Mouse (Mus musculus) ES-E14 (cell line): ENCODE data around the gene Fkbp3. TPM values are rescaled to one million over a fixed set of nuclear protein-coding genes. Genes with fewer than 3 reads are reported as not detected.

Experiments
- DNase-seq: peaks from one replicate; pipeline ENCODE4 v3.0.0-alpha.2; 2013; ENCODE audit warnings: low read depth, low spot score
- H3K27ac ChIP-seq: 2 replicates; pipeline ENCODE4 v1.5.1; 2012; ENCODE audit warnings: low read depth, mild to moderate bottlenecking, low read length, moderate library complexity, mixed read lengths; ENCODE audit not compliant: poor library complexity, insufficient read depth, severe bottlenecking
- H3K36me3 ChIP-seq: 2 replicates; pipeline ENCODE4 v1.6.1; 2012; ENCODE audit warnings: mild to moderate bottlenecking, low read length, moderate library complexity, mixed read lengths; ENCODE audit not compliant: control insufficient read depth, poor library complexity, insufficient read depth, severe bottlenecking
- H3K4me1 ChIP-seq, 2 experiments: fragments of 150-350 bp in 1 of 2; sonication (generic) in 1 of 2; 2 replicates each; pipeline ENCODE4 v1.6.1; 2012; ENCODE audit warnings: low read length in 2 of 2, mild to moderate bottlenecking in 1 of 2, mixed read lengths in 1 of 2; ENCODE audit not compliant: control insufficient read depth in 2 of 2, insufficient read depth in 2 of 2, poor library complexity in 1 of 2
- H3K4me3 ChIP-seq, 2 experiments: fragments of 150-350 bp in 1 of 2; sonication (generic) in 1 of 2; 2 replicates each; pipeline ENCODE4 v1.5.1; 2012; ENCODE audit warnings: low read length in 2 of 2, low read depth in 1 of 2, mild to moderate bottlenecking in 1 of 2, mixed read lengths in 1 of 2; ENCODE audit not compliant: insufficient read depth in 1 of 2, poor library complexity in 1 of 2, severe bottlenecking in 1 of 2
- H3K9ac ChIP-seq: 2 replicates; pipeline ENCODE4 v1.6.1; 2012; ENCODE audit warnings: low read depth, mild to moderate bottlenecking, low read length, mixed read lengths; ENCODE audit not compliant: poor library complexity, insufficient read depth, severe bottlenecking
- H3K9me3 ChIP-seq: fragments of 150-350 bp; sonication (generic); 2 replicates; pipeline ENCODE4 v1.6.1; 2012; ENCODE audit warnings: low read depth, mild to moderate bottlenecking, low read length; ENCODE audit not compliant: control insufficient read depth, insufficient read depth
- CHD2 ChIP-seq: IDR thresholded peaks from 2 replicates; pipeline ENCODE4 v1.6.1; 2014; ENCODE audit warnings: mild to moderate bottlenecking, low read depth, low read length, inconsistent platforms
- HCFC1 ChIP-seq: IDR thresholded peaks from 2 replicates; pipeline ENCODE4 v1.6.1; 2012; ENCODE audit warnings: low read length, inconsistent platforms, borderline replicate concordance; ENCODE audit not compliant: insufficient read depth
- MAFK ChIP-seq: IDR thresholded peaks from 2 replicates; pipeline ENCODE4 v1.6.1; 2014; ENCODE audit warnings: mild to moderate bottlenecking, low read depth, low read length, inconsistent platforms; ENCODE audit not compliant: insufficient read depth
- ZC3H11A ChIP-seq: IDR thresholded peaks from 2 replicates; pipeline ENCODE4 v1.6.1; 2012; ENCODE audit warnings: low read depth, mild to moderate bottlenecking, inconsistent platforms, low read length, borderline replicate concordance
- ZNF384 ChIP-seq: IDR thresholded peaks from 2 replicates; pipeline ENCODE4 v1.6.1; 2012; ENCODE audit warnings: low read depth, low read length, inconsistent platforms
- in situ Hi-C, 2 experiments: fragments of 600-800 bp; cut with MboI; formaldehyde crosslinking; loops; one replicate each; pipeline ENCODE4 v1.15.1; 2025; ENCODE audit warnings: low sequenced_read_pairs in 2 of 2, inconsistent platforms in 1 of 2; ENCODE audit not compliant: unreplicated experiment in 2 of 2
- total RNA-seq: library from RNA; depleted of rRNA; stranded (reverse); fragments of 300-350 nt; gene quantifications from 2 replicates; pipeline ENCODE4 v1.2.3, GENCODE M21; 2012; rRNA removed

Gene Fkbp3
- total RNA-seq, 1 experiment: 281 TPM

- in situ Hi-C loops: no loop called here
- Histone ChIP-seq H3K9me3 (0 out of 2 replicates have a peak, but pooled peaks cover 7% of the 10 kb centered on the region), H3K4me1 (no peaks in the 10 kb centered on the region), H3K36me3 (no peaks in the 10 kb centered on the region), H3K4me3 (no peak overlapping the region), H3K27ac (no peak overlapping the region), H3K9ac (no peak overlapping the region)
- DNase-seq: no peak
- no peak for TF ChIP-seq MAFK
- no peak for TF ChIP-seq HCFC1
- TF ChIP-seq ZC3H11A: no peak
- no peak for TF ChIP-seq CHD2
- no peak for TF ChIP-seq ZNF384
Measured at GRCm38 (mm10) chr12:65022842-65023241, 51.0 kb downstream of the Fkbp3 start.

Other genes with a start within 250 kb of the Fkbp3 start
- 4.1 and 5.9 TPM in 2 replicates for gene Gm527, start 156.1 kb downstream of the Fkbp3 start, total RNA-seq
- 9.4 and 10.9 TPM in 2 replicates for gene Klhl28, start 108.5 kb downstream of the Fkbp3 start, total RNA-seq
- 28.7 and 31.8 TPM in 2 replicates for gene Togaram1, start 108.2 kb downstream of the Fkbp3 start, total RNA-seq
- 22.9 and 26.1 TPM in 2 replicates for gene Prpf39, start 37.7 kb downstream of the Fkbp3 start, total RNA-seq
- 45.6 and 51.2 TPM in 2 replicates for gene Fancm, start 1.6 kb upstream of the Fkbp3 start, total RNA-seq
- 51.4 and 52.2 TPM in 2 replicates for gene Mis18bp1, start 98.6 kb upstream of the Fkbp3 start, total RNA-seq
- gene Wdr20rt, start 151.5 kb upstream of the Fkbp3 start, total RNA-seq: 2.4 and 2.5 TPM in 2 replicates